Mouse (Mus musculus) gastrocnemius, adult 2 months (tissue): ENCODE data around the gene Tuba1b. TPM values are rescaled to one million over a fixed set of nuclear protein-coding genes. Genes with fewer than 3 reads are reported as not detected.
A peak's percentile ranks its signal among the peaks of the same experiment; 100 is the strongest.
"Not testable (repeated sequence)": the region's sequence is repeated elsewhere in the genome, so short reads cannot be mapped to it uniquely, and the experiment has no call there.

Experiments used
- DNase-seq: peaks from one replicate; pipeline ENCODE4 v3.0.0; 2022
- H3K27ac ChIP-seq: fragments of 200-600 bp; 2 replicates; pipeline ENCODE4 v1.8.1; 2022; ENCODE audit warnings: mild to moderate bottlenecking
- H3K4me3 ChIP-seq: fragments of 200-600 bp; 2 replicates; pipeline ENCODE4 v1.8.1; 2022; ENCODE audit warnings: mild to moderate bottlenecking, moderate library complexity
- CTCF ChIP-seq: fragments of 200-600 bp; IDR thresholded peaks from 2 replicates; pipeline ENCODE4 v1.8.1; 2022; ENCODE audit warnings: antibody characterized with exemption, mild to moderate bottlenecking, moderate library complexity
- intact Hi-C: fragments of 180-260 bp; cut with DNase I; formaldehyde crosslinking; loops from one replicate; pipeline ENCODE4 v1.15.1; 2025
- total RNA-seq, 2 experiments: library from RNA; stranded (reverse); gene quantifications; 2 replicates each; pipeline ENCODE4 v1.2.3; 2021

The Tuba1b gene
- total RNA-seq, 2 experiments from 2014 or later: 15.8 to 33.9 TPM

GRCm38 (mm10) chr15:98949607-98949892 lies 15.2 kb upstream of the Tuba1b start:
- H3K27ac ChIP-seq: no peak overlapping the region
- no peak for DNase-seq
- no peak for TF ChIP-seq CTCF
- no peak overlapping the region for H3K4me3 ChIP-seq
- intact Hi-C loops: no loop called here

DNA sequence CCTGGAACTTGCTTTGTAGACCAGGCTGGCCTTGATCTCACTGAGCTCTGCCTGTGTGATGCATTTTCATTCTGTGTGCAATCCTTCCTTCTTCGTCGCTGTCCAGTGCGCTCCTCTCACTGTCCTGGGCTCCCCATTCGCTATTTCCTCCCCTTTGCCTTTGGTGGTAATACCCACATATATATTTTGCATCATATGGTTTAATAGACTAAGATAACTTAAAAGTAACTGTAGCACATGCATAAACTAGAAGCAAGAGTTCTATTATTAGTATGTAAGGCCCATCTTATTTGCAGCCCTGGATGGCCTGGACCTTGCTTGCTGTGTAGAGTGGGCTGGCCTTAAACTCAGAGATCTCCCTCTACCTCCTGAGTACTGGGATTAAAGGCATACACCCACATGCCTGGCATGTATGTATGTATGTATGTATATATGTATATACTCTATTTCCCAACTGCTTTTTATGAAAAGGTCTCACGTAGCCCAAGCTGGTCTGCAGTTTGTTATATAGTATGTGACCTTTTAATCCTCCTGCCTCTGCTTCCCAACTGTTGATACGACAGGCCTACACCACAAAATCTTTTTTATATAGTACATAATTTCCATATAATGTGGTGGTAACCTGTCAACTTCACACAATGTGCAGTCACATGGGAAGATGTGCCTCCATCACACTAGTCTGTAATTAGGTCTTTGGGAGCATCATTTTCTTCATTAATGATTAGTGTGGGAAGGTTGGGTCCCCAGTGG lies 14.7 kb upstream of the Tuba1b start:
- Histone ChIP-seq H3K27ac (no peak overlapping the region), H3K4me3 (no peak overlapping the region)
- DNase-seq: no peak
- intact Hi-C loops: no loop called here
- no peak for TF ChIP-seq CTCF

GRCm38 (mm10) chr15:98948382-98948781 lies 14.0 kb upstream of the Tuba1b start:
- no peak for DNase-seq
- TF ChIP-seq CTCF: no peak
- intact Hi-C loops: no loop called here
- Histone ChIP-seq H3K27ac (no peak overlapping the region), H3K4me3 (no peak overlapping the region)

DNA sequence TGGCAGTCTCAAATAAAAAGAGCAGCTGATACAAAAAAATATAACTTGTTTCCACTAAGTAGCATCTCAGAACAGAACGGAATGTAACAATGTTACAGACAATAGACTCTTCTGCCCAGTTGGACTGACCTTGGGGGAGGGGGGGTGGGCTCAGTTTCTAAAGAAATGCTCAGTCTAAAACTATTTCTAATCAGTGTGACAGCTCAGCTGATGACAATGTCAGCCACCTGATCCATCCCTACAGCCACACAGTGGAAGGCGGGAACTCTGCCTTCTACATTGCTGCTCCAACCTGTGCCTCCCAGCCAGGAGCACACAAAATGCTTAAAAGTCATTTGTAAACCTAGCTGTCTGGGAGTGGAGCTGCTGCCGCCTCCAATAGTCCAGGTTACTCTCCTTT lies 13.5 kb upstream of the Tuba1b start:
- H3K4me3 ChIP-seq: no peak overlapping the region
- intact Hi-C loops: no loop called here
- TF ChIP-seq CTCF: no peak
- no peak overlapping the region for H3K27ac ChIP-seq
- no peak for DNase-seq

- Histone ChIP-seq H3K4me3 (no peak overlapping the region), H3K27ac (no peak overlapping the region)
- TF ChIP-seq CTCF: no peak
- DNase-seq: no peak
- intact Hi-C loops: no loop called here
Measured at GRCm38 (mm10) chr15:98943133-98943532, 8.8 kb upstream of the Tuba1b start.

GRCm38 (mm10) chr15:98942081-98942480 lies 7.7 kb upstream of the Tuba1b start:
- intact Hi-C loops: no loop called here
- TF ChIP-seq CTCF: no peak
- H3K27ac ChIP-seq: no peak overlapping the region
- no peak for DNase-seq
- no peak overlapping the region for H3K4me3 ChIP-seq

DNA sequence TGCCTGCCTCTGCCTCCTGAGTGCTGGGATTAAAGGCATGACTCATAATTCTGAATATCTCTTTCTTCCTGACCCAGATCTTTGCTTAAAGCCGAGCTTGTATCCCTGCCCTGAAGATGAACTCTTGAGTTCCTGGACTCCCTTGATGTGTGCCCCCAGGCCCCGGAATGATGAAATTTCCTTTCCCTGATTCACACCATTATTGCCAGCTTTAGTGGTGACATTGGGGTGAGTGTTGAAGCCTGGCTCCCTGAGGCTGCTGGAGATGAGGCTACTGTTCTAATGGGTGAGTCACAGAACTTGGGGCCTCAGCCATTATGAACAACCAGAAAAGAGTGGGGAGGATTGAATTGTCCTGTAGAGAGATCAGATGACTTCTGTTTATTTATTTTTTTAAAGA lies 7.2 kb upstream of the Tuba1b start:
- TF ChIP-seq CTCF: no peak
- intact Hi-C loops: no loop called here
- H3K27ac ChIP-seq: no peak overlapping the region
- no peak overlapping the region for H3K4me3 ChIP-seq
- no peak for DNase-seq

- no peak for TF ChIP-seq CTCF
- intact Hi-C loops: no loop called here
Measured at GRCm38 (mm10) chr15:98940816-98941215, 6.5 kb upstream of the Tuba1b start.

GRCm38 (mm10) chr15:98933833-98934216 lies 540 bp downstream of the Tuba1b start:
- Histone ChIP-seq H3K4me3 (peak overlapping the region; percentile 85), H3K27ac (peak overlapping the region; percentile 92)
- peak; percentile 97 for DNase-seq
- TF ChIP-seq CTCF: no peak
- intact Hi-C loops: loop anchor here (2.0 kb wide), 1 partner anchor 59 kb away; no protein-coding TSS in a partner anchor

More at GRCm38 (mm10) chr15:98940816-98941215, 6.5 kb upstream of the Tuba1b start:
- Histone ChIP-seq H3K27ac (no peak overlapping the region), H3K4me3 (no peak overlapping the region)
- no peak for DNase-seq

DNA sequence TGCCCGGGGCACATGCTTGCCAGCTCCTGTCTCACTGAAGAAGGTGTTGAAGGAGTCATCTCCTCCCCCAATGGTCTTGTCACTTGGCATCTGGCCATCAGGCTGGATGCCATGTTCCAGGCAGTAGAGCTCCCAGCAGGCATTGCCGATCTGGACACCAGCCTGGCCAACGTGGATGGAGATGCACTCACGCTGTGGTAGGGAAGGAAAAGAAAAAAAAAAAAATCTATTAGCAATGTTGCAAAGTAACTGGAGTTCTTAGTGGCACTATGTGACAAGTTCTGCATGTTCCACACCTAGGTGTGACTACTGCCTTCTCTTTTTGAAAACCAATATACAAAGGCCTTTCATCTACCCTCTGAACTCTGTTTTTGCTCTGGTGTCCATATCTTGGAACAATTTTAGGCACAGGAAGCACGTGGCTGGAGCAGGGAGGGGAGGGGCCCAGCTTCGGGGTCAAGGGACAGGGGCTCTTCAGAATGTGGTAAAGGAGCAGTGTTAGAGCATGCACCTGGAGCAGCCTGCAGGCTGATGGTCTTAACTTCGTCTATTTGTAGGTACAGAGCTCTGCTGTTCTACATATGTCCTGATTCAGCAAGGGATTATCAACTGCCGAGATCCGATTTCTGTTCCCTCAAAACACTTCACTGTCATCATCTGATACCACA lies 1.2 kb downstream of the Tuba1b start:
- Histone ChIP-seq H3K4me3 (peak overlapping the region; percentile 85), H3K27ac (peak overlapping the region; percentile 92)
- DNase-seq, intact Hi-C loops: not testable (repeated sequence)

GRCm38 (mm10) chr15:98930998-98931397 lies 3.4 kb downstream of the Tuba1b start:
- no peak for DNase-seq
- no peak for TF ChIP-seq CTCF
- intact Hi-C loops: no loop called here
- Histone ChIP-seq H3K4me3 (no peak overlapping the region), H3K27ac (no peak overlapping the region)

DNA sequence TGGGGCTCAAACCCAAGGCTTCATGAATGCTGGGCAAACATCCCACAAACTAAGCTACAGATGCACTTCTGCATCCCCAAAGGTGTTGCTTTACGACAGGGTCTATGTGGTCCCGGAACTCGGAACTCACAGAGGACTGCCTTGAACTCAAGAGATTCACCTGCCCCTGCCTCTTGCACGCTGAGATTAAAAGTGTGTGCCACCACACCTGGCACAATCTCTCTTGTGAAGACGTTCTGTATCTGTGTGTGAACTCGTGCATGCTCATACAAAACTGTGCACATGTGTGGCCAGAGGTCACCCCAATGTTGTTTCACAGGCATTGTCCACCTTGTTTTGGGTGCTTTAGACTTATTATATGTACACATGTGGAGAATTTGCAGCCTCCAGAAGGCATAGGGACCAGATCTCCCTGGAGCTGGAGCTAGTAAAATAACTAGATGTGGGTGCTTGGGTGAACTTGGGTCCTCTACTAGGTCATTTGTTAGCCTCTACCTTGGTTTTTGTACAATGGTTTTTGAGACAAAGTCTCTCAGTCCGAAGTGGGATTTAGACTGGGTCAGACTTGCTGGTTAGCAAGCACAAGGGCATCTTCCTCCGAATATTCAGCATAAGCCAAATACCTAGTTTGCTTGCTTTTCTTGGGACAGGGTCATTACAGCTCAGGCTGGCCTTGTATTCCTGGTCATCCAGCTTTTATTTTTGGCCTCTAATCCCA lies 4.2 kb downstream of the Tuba1b start:
- intact Hi-C loops: no loop called here
- DNase-seq: no peak
- Histone ChIP-seq H3K4me3 (no peak overlapping the region), H3K27ac (no peak overlapping the region)
- TF ChIP-seq CTCF: no peak

GRCm38 (mm10) chr15:98928598-98929240 lies 5.6 kb downstream of the Tuba1b start:
- DNase-seq: peak; percentile 77
- Histone ChIP-seq H3K4me3 (peak overlapping the region; percentile 34; the same call in 1 of the 2 replicates), H3K27ac (peak overlapping the region; percentile 54)
- intact Hi-C loops: loop anchor here (1.0 to 5.0 kb wide), 2 partner anchors 36 to 51 kb away; no protein-coding TSS in a partner anchor
- TF ChIP-seq CTCF: peak; percentile 75
